Mouse (Mus musculus): ENCODE data around the gene Sc5d. TPM values are rescaled to one million over a fixed set of nuclear protein-coding genes. Genes with fewer than 3 reads are reported as not detected.

Sc5d gene
- polyA plus RNA-seq, 1 experiment from 2014 or later, result 103 TPM

DNA sequence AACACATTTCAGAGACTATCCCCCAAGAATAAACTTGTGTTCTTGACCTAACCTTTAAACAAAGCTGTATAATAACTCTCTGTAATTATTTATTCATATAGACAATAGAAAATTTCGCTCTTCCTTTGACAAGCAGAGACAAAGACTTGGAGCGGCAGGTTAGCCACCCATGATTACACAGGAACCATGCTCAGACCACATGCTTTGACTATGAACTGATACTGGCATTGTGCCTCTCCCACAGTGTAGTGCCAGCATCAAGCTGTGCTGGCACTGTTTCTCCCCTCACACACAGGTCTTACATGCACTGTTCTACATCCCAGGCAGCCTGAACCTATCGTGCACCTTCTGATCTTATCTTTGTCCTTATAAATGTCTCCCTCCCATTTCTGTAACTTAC is 23.0 kb downstream of the Sc5d start:
- Histone ChIP-seq H3K9me3 (replicated peaks; ENCODE audit: control insufficient read depth, low read length) (no peaks in the 10 kb centered on the region), H3K36me3 (ENCODE audit: control insufficient read depth, insufficient read depth) (no peaks in the 10 kb centered on the region), H3K27ac (ENCODE audit: low read length) (no peak overlapping the region), H3K4me1 (ENCODE audit: control insufficient read depth, low read depth, low read length) (no peaks in the 10 kb centered on the region), H3K27me3 (ENCODE audit: control insufficient read depth, insufficient read depth, low read depth, low read length) (no peaks in the 10 kb centered on the region), H3K4me3 (ENCODE audit: low read depth, low read length) (no peak overlapping the region), H3K4me2 (ENCODE audit: low read depth, low read length) (no peak overlapping the region), H3K9ac (ENCODE audit: low read depth, low read length) (no peak overlapping the region)
- WGBS (ENCODE audit: insufficient replicate concordance), result 67% methylated on average over 3 of the region's 3 CpGs
- no peak for ATAC-seq (ENCODE audit: low read depth)

DNA sequence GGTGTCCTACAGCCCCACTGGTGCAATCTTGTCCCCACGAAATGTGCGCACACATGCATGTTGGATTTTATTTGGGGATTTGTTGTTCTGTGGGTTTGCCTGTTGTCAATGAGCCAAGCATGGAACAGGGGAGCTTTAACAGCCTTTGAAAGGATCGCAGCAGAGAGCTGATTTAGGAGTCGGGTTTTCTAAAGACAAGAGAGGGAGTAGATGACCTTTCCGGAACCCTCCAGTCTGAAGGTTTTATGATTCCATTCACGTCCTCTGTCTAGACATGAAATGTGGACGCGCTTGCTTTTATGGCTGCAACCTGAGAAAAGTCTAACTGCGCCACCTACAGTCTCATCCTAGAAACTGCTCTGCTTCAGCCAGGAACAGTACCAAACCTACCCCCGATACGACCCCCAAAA is 23.5 kb downstream of the Sc5d start:
- no peaks in the 10 kb centered on the region for H3K4me1 ChIP-seq (ENCODE audit: control insufficient read depth, low read depth, low read length)
- no peak overlapping the region for H3K9ac ChIP-seq (ENCODE audit: low read depth, low read length)
- H3K9me3 ChIP-seq (replicated peaks; ENCODE audit: control insufficient read depth, low read length), result no peaks in the 10 kb centered on the region
- 28% methylated on average over 11 of the region's 11 CpGs for WGBS (ENCODE audit: insufficient replicate concordance)
- no peak overlapping the region for H3K27ac ChIP-seq (ENCODE audit: low read length)
- no peak for ATAC-seq (ENCODE audit: low read depth)
- no peaks in the 10 kb centered on the region for H3K36me3 ChIP-seq (ENCODE audit: control insufficient read depth, insufficient read depth)
- no peak overlapping the region for H3K4me2 ChIP-seq (ENCODE audit: low read depth, low read length)
- H3K4me3 ChIP-seq (ENCODE audit: low read depth, low read length), result no peak overlapping the region
- H3K27me3 ChIP-seq (ENCODE audit: control insufficient read depth, insufficient read depth, low read depth, low read length), result no peaks in the 10 kb centered on the region

DNA sequence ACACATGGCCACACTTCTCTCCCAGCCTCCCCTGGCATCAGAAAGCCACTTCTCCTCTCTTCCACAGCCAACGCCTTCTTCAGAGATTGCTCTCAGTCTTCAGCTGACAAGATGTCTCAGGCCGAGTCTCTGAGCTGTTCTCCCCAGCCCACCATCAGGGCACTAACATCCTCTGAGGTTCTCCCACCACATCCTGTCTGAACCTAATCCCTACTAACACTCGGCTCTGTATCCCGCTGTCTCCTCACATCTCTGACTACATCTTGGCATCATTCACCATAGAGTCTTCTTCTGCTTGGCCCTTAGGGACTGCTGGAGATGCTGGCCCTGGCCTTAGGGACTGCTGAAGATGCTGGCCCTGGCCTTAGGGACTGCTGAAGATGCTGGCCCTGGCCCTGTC is 25.2 kb downstream of the Sc5d start:
- WGBS (ENCODE audit: insufficient replicate concordance), result 34% methylated on average over 4 of the region's 4 CpGs
- Histone ChIP-seq H3K9ac (ENCODE audit: low read depth, low read length) (no peak overlapping the region), H3K4me3 (ENCODE audit: low read depth, low read length) (no peak overlapping the region), H3K27me3 (ENCODE audit: control insufficient read depth, insufficient read depth, low read depth, low read length) (no peaks in the 10 kb centered on the region), H3K27ac (ENCODE audit: low read length) (no peak overlapping the region), H3K9me3 (replicated peaks; ENCODE audit: control insufficient read depth, low read length) (no peaks in the 10 kb centered on the region), H3K4me2 (ENCODE audit: low read depth, low read length) (no peak overlapping the region), H3K4me1 (ENCODE audit: control insufficient read depth, low read depth, low read length) (no peaks in the 10 kb centered on the region), H3K36me3 (ENCODE audit: control insufficient read depth, insufficient read depth) (no peaks in the 10 kb centered on the region)
- no peak for ATAC-seq (ENCODE audit: low read depth)

DNA sequence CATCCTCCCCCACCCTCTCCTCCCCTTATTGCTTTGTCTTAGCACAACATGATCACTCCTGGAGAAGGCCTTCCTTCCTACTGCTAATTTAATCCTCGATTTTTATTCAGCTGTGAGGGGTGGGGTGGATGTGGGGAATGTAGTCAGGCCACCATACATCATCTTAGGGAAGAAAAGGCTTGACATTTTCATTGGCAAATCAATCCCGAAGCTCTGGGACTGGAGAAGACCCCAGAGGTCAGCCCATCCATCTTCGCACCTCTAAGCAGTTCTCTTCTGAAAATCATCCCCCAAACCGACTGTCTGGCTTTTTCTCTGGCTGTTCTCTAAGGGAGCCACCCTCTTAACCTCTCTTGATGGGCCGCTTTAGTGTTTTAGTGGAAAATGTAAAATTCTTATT is 32.9 kb downstream of the Sc5d start:
- no peak overlapping the region for H3K9ac ChIP-seq (ENCODE audit: low read depth, low read length)
- no peak overlapping the region for H3K4me3 ChIP-seq (ENCODE audit: low read depth, low read length)
- H3K4me2 ChIP-seq (ENCODE audit: low read depth, low read length), result no peak overlapping the region
- H3K36me3 ChIP-seq (ENCODE audit: control insufficient read depth, insufficient read depth), result no peaks in the 10 kb centered on the region
- no peaks in the 10 kb centered on the region for H3K9me3 ChIP-seq (replicated peaks; ENCODE audit: control insufficient read depth, low read length)
- H3K27me3 ChIP-seq (ENCODE audit: control insufficient read depth, insufficient read depth, low read depth, low read length), result no peaks in the 10 kb centered on the region
- ATAC-seq (ENCODE audit: low read depth), result no peak
- 48% methylated on average over 5 of the region's 5 CpGs for WGBS (ENCODE audit: insufficient replicate concordance)
- H3K4me1 ChIP-seq (ENCODE audit: control insufficient read depth, low read depth, low read length), result no peaks in the 10 kb centered on the region
- H3K27ac ChIP-seq (ENCODE audit: low read length), result no peak overlapping the region

DNA sequence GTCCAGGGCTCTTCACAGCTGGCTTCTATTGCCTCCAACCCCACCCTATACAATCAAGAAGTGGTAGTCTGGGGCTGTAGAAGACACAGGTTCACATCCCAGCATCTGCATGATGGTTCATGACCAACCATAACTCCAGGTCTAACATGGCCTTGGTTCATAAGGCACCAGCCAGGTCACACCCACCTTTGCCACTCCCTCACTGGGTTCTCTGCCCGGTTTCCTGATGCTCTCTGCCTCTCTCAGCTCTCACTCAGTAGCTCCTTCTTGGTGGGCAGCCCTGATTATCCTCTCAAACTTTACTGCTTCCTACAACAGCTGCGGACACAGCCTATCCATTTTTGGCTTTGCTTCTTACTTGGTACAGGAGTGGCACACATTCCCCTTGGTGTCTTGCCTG is 33.7 kb downstream of the Sc5d start:
- Histone ChIP-seq H3K27ac (ENCODE audit: low read length) (no peak overlapping the region), H3K4me2 (ENCODE audit: low read depth, low read length) (no peak overlapping the region), H3K9ac (ENCODE audit: low read depth, low read length) (no peak overlapping the region), H3K27me3 (ENCODE audit: control insufficient read depth, insufficient read depth, low read depth, low read length) (no peaks in the 10 kb centered on the region), H3K4me1 (ENCODE audit: control insufficient read depth, low read depth, low read length) (no peaks in the 10 kb centered on the region), H3K4me3 (ENCODE audit: low read depth, low read length) (no peak overlapping the region), H3K36me3 (ENCODE audit: control insufficient read depth, insufficient read depth) (no peaks in the 10 kb centered on the region), H3K9me3 (replicated peaks; ENCODE audit: control insufficient read depth, low read length) (no peaks in the 10 kb centered on the region)
- ATAC-seq (ENCODE audit: low read depth), result no peak
- 53% methylated on average over 2 of the region's 2 CpGs for WGBS (ENCODE audit: insufficient replicate concordance)

DNA sequence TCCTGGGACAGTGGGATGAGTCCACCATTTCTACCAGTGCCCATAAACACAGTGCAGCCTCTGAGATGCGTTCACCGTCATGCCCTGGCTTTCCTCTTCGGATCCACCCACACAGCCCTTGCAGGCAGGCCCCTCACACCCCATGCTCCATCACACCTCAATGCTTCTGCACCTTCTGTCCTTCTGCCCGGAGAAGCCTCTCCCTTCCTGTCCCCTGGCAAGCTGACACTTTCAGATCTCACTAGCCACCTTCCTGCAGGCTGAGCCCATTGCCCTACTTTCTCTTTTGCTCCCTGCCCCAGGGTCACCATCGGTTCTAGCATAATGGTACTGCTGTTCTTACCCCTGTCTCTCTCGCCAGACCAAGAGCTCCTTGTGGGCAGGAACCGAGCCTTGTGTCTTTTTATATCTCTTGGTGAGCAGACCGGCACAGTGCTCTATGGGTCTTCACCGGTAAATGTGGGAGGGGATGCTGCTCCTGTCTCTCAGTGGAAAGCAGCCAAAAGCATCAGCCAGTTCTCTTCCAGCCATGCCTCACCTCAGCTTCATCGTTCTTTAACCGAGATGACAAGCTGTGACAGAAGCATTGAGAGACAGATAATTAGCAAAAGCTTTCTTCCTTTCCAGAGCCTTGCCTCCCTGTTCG is 34.5 kb downstream of the Sc5d start:
- no peaks in the 10 kb centered on the region for H3K4me1 ChIP-seq (ENCODE audit: control insufficient read depth, low read depth, low read length)
- no peaks in the 10 kb centered on the region for H3K36me3 ChIP-seq (ENCODE audit: control insufficient read depth, insufficient read depth)
- H3K9ac ChIP-seq (ENCODE audit: low read depth, low read length), result no peak overlapping the region
- no peaks in the 10 kb centered on the region for H3K27me3 ChIP-seq (ENCODE audit: control insufficient read depth, insufficient read depth, low read depth, low read length)
- WGBS (ENCODE audit: insufficient replicate concordance), result 56% methylated on average over 12 of the region's 12 CpGs
- no peak overlapping the region for H3K27ac ChIP-seq (ENCODE audit: low read length)
- H3K4me3 ChIP-seq (ENCODE audit: low read depth, low read length), result no peak overlapping the region
- no peaks in the 10 kb centered on the region for H3K9me3 ChIP-seq (replicated peaks; ENCODE audit: control insufficient read depth, low read length)
- H3K4me2 ChIP-seq (ENCODE audit: low read depth, low read length), result no peak overlapping the region
- no peak for ATAC-seq (ENCODE audit: low read depth)

DNA sequence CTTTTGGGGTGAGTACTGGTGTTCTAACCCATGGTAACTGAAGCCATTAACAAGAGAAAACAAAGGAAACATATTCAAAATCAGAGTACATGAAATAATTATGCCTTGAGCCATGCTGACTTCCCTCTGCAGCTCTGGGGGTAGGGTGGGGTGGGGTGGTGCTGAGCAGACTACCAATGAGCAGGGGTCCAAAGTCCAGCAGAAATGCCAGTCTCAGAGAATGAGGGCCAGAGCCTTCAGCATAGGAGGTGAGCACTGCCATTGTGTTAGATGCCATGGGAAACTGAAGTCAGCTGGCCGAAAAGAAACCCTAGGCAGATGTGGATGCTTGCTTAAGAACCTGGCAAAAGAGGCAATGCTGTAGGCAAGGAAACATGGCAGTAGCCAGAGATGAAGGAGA is 36.3 kb downstream of the Sc5d start:
- no peak for ATAC-seq (ENCODE audit: low read depth)
- Histone ChIP-seq H3K4me1 (ENCODE audit: control insufficient read depth, low read depth, low read length) (no peaks in the 10 kb centered on the region), H3K4me3 (ENCODE audit: low read depth, low read length) (no peak overlapping the region), H3K4me2 (ENCODE audit: low read depth, low read length) (no peak overlapping the region), H3K27me3 (ENCODE audit: control insufficient read depth, insufficient read depth, low read depth, low read length) (no peaks in the 10 kb centered on the region), H3K36me3 (ENCODE audit: control insufficient read depth, insufficient read depth) (no peaks in the 10 kb centered on the region), H3K9ac (ENCODE audit: low read depth, low read length) (no peak overlapping the region), H3K27ac (ENCODE audit: low read length) (no peak overlapping the region), H3K9me3 (replicated peaks; ENCODE audit: control insufficient read depth, low read length) (no peaks in the 10 kb centered on the region)
- 46% methylated on average over 1 of the region's 1 CpGs for WGBS (ENCODE audit: insufficient replicate concordance)

DNA sequence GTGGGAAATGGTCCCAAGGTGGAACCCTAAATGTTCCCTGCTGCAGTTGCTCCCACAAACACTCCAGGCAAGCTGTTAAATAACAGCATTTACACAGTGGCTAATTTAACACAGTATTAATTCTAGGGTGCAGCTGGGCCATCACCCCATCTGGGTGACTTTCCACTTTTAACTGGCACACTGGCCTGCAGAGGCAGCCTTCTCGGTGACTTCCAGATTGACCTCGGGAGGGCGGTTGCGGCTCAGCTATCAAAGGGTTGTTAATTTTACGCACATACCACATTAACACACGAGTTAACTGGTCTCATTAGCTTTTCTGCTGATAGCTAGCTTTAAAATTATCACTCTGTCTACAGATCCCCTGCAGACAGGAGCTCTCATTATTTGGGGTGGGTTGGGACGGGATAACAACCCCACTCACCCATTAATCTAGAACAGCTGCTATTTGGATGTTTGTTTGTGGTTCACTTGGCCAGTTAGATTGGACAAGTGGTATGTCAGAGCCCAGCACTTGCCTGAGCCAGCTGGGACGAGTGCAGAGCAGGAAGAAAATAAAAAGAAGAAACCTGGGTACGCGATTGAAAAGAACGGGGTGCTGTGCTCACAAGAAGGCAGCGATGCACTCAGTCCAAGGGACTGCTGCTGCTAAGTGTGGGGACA is 44.9 kb downstream of the Sc5d start:
- no peak for ATAC-seq (ENCODE audit: low read depth)
- Histone ChIP-seq H3K9ac (ENCODE audit: low read depth, low read length) (no peak overlapping the region), H3K9me3 (replicated peaks; ENCODE audit: control insufficient read depth, low read length) (no peaks in the 10 kb centered on the region), H3K4me2 (ENCODE audit: low read depth, low read length) (no peak overlapping the region), H3K4me1 (ENCODE audit: control insufficient read depth, low read depth, low read length) (no peaks in the 10 kb centered on the region), H3K27ac (ENCODE audit: low read length) (no peak overlapping the region), H3K4me3 (ENCODE audit: low read depth, low read length) (no peak overlapping the region), H3K36me3 (ENCODE audit: control insufficient read depth, insufficient read depth) (no peaks in the 10 kb centered on the region), H3K27me3 (ENCODE audit: control insufficient read depth, insufficient read depth, low read depth, low read length) (no peaks in the 10 kb centered on the region)
- WGBS (ENCODE audit: insufficient replicate concordance), result 57% methylated on average over 12 of the region's 12 CpGs

DNA sequence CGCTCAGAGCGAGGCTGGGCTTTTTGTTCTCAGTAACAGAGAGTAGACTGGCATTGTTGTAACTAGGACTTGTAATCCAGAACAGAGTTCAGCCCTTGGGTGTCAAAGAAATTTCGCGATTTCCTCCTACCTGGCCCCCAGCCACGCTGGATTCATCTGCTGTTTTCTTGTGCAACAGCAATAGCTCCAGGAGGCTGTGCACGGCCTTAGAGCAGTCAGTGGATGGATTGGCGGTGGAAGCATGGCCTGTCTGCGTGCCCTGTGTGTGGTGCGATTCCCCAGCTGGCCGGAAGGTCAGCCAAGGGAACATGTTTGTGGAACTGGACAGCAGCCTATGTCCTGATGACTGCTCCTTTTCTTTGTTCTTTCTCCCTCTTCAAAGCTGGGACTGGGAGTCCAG is 46.4 kb downstream of the Sc5d start:
- no peak overlapping the region for H3K4me3 ChIP-seq (ENCODE audit: low read depth, low read length)
- 63% methylated on average over 10 of the region's 10 CpGs for WGBS (ENCODE audit: insufficient replicate concordance)
- no peak overlapping the region for H3K9ac ChIP-seq (ENCODE audit: low read depth, low read length)
- no peaks in the 10 kb centered on the region for H3K27me3 ChIP-seq (ENCODE audit: control insufficient read depth, insufficient read depth, low read depth, low read length)
- no peaks in the 10 kb centered on the region for H3K9me3 ChIP-seq (replicated peaks; ENCODE audit: control insufficient read depth, low read length)
- no peak for ATAC-seq (ENCODE audit: low read depth)
- no peak overlapping the region for H3K4me2 ChIP-seq (ENCODE audit: low read depth, low read length)
- H3K4me1 ChIP-seq (ENCODE audit: control insufficient read depth, low read depth, low read length), result no peaks in the 10 kb centered on the region
- H3K27ac ChIP-seq (ENCODE audit: low read length), result no peak overlapping the region
- no peaks in the 10 kb centered on the region for H3K36me3 ChIP-seq (ENCODE audit: control insufficient read depth, insufficient read depth)
